ENCODE assay signal across 23 mouse cellular contexts in the genomic region with DNA sequence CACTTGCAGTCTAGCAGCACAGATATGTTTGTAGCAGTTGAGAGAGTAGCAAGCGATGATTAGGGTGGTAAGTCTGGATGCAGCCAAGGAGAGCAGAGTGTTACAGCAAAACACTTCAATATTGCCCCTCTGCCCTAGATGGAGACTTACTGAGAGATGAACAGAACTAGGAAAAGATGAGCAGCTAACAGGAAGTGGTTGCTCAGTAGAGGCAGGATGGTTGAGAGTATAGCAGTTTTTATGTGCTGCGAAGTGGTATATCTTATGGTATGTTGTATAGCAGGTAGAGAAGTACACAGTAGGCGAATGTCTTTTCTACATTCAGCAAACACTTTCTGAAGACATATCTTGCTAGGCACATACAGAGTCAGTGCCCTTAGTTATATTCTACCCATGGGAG. TPM values are rescaled to one million over a fixed set of nuclear protein-coding genes. Genes with fewer than 3 reads are reported as not detected.
DNase-seq lines count a peak whose midpoint lies in the region; ATAC-seq lines count a peak whose summit lies in the region.
"Had no signal": no experiment of that assay in that cellular context is flagged by ENCODE, and none has a peak within 500 bp of the region (broad histone marks: within the 10 kb centered on the region; RNA-seq: fewer than 3 reads in every experiment).

No protein-coding gene starts in this region.

- H3K36me3 ChIP-seq in kidney, embryonic 14.5 days (ENCODE audit: control insufficient read depth, insufficient read depth, low read length) = peaks cover 17% of the 10 kb centered on the region; the same call in 1 of the 2 replicates
- H3K36me3 ChIP-seq in liver, embryonic 12.5 days = no peaks in the 10 kb centered on the region
- H3K36me3 ChIP-seq: embryonic facial prominence, embryonic 15.5 days; forebrain, embryonic 15.5 days; hindbrain, embryonic 15.5 days had no signal

- H3K9ac ChIP-seq in kidney, embryonic 14.5 days (ENCODE audit: low read depth, low read length) = no peak overlapping the region
- H3K9ac ChIP-seq in liver, embryonic 12.5 days = no peak overlapping the region
- H3K9ac ChIP-seq: embryonic facial prominence, embryonic 12.5 days; embryonic facial prominence, embryonic 15.5 days; forebrain, embryonic 12.5 days; forebrain, embryonic 15.5 days; hindbrain, embryonic 12.5 days; hindbrain, embryonic 15.5 days had no signal

- DNase-seq in thymus, postnatal 14 days = peak; percentile 44
- no peak for DNase-seq in thymus, adult 18-20 months
- peak; percentile 31 for DNase-seq in induced T-regulatory cell, adult 2 months (ENCODE audit: low read depth)
- DNase-seq in thymus, postnatal 25 days = peak; percentile 15
- no peak for DNase-seq in right cerebral cortex, postnatal 36 days (ENCODE audit: low spot score in 2 of 2)
- DNase-seq: adrenal gland, postnatal 10 days; adrenal gland, postnatal 36 days; cerebellum, adult 2 months; cerebellum, adult 9-11 months; cerebellum, postnatal 25 days; gastrocnemius, postnatal 36 days; heart, adult 2 months had no signal

- no peak overlapping the region for H3K27ac ChIP-seq in kidney, embryonic 14.5 days (ENCODE audit: low read depth, low read length)
- H3K27ac ChIP-seq in liver, embryonic 12.5 days = no peak overlapping the region
- H3K27ac ChIP-seq: embryonic facial prominence, embryonic 12.5 days; embryonic facial prominence, embryonic 15.5 days; forebrain, embryonic 12.5 days; forebrain, embryonic 15.5 days; heart, adult 2 months; heart, embryonic 10.5 days; hindbrain, embryonic 12.5 days; hindbrain, embryonic 15.5 days had no signal

- ATAC-seq in CD4-positive, CD25-positive, alpha-beta regulatory T cell, adult 4 months = peak; percentile 99
- no peak for ATAC-seq in kidney, embryonic 14.5 days (ENCODE audit: low FRiP score, low TSS enrichment)
- no peak for ATAC-seq in liver, embryonic 12.5 days
- ATAC-seq: forebrain, embryonic 15.5 days had no signal

- H3K4me1 ChIP-seq in kidney, embryonic 14.5 days (ENCODE audit: control insufficient read depth, insufficient read depth, low read length) = 0 out of 2 replicates have a peak, but pooled peaks cover 7% of the 10 kb centered on the region
- H3K4me1 ChIP-seq in liver, embryonic 12.5 days = peaks cover 11% of the 10 kb centered on the region
- H3K4me1 ChIP-seq: embryonic facial prominence, embryonic 12.5 days; forebrain, embryonic 12.5 days had no signal

- no peak overlapping the region for H3K4me2 ChIP-seq in kidney, embryonic 14.5 days (replicated peaks; ENCODE audit: low read depth, low read length)
- no peak overlapping the region for H3K4me2 ChIP-seq in liver, embryonic 12.5 days
- H3K4me2 ChIP-seq: embryonic facial prominence, embryonic 12.5 days; embryonic facial prominence, embryonic 15.5 days; forebrain, embryonic 12.5 days; forebrain, embryonic 15.5 days; hindbrain, embryonic 12.5 days; hindbrain, embryonic 15.5 days had no signal

- H3K9me3 ChIP-seq in kidney, embryonic 14.5 days (ENCODE audit: control insufficient read depth, low read length) = no peaks in the 10 kb centered on the region
- no peaks in the 10 kb centered on the region for H3K9me3 ChIP-seq in liver, embryonic 12.5 days (replicated peaks)
- H3K9me3 ChIP-seq: embryonic facial prominence, embryonic 12.5 days; embryonic facial prominence, embryonic 15.5 days; forebrain, embryonic 12.5 days; forebrain, embryonic 15.5 days; heart, embryonic 10.5 days; hindbrain, embryonic 12.5 days; hindbrain, embryonic 15.5 days had no signal

- no peak overlapping the region for H3K4me3 ChIP-seq in kidney, embryonic 14.5 days (ENCODE audit: low read length)
- no peak overlapping the region for H3K4me3 ChIP-seq in liver, embryonic 12.5 days
- H3K4me3 ChIP-seq: embryonic facial prominence, embryonic 12.5 days; embryonic facial prominence, embryonic 15.5 days; erythroblast, embryonic 14.5 days; forebrain, embryonic 12.5 days; forebrain, embryonic 15.5 days; heart, adult 2 months; heart, embryonic 10.5 days; hindbrain, embryonic 12.5 days; hindbrain, embryonic 15.5 days had no signal

- WGBS in kidney, embryonic 14.5 days = 91% methylated on average over 3 of the region's 3 CpGs
- WGBS in liver, embryonic 12.5 days (ENCODE audit: insufficient replicate concordance) = 83% methylated on average over 3 of the region's 3 CpGs

- H3K27me3 ChIP-seq in kidney, embryonic 14.5 days (ENCODE audit: control insufficient read depth, insufficient read depth, low read length) = no peaks in the 10 kb centered on the region
- no peaks in the 10 kb centered on the region for H3K27me3 ChIP-seq in liver, embryonic 12.5 days (replicated peaks)
- H3K27me3 ChIP-seq: embryonic facial prominence, embryonic 12.5 days; embryonic facial prominence, embryonic 15.5 days; forebrain, embryonic 12.5 days; forebrain, embryonic 15.5 days; hindbrain, embryonic 12.5 days; hindbrain, embryonic 15.5 days had no signal

RNA-seq across cellular contexts. Expression of gene Pigp, which starts 11.6 kb away (rescaled TPM):
- polyA plus RNA-seq in CD4-positive, CD25-positive, alpha-beta regulatory T cell, adult 4 months (2017; shearing (Covaris generic)) = 10 to 100 TPM; 69.4 to 71.7 TPM
- 85.6 and 162 TPM in 2 replicates for polyA plus RNA-seq in kidney, embryonic 14.5 days (2014; fragmentation: Nextera tagmentation; extraction: Ambion mirVana)
- polyA plus RNA-seq in liver, embryonic 12.5 days (2016; fragmentation: Nextera tagmentation; extraction: Ambion mirVana) = 52.3 and 53.7 TPM in 2 replicates

RNA-seq across cellular contexts. Expression of gene Ttc3, which starts 12.9 kb away (rescaled TPM):
- polyA plus RNA-seq in CD4-positive, CD25-positive, alpha-beta regulatory T cell, adult 4 months (2017; shearing (Covaris generic)) = 10 to 100 TPM; 64.7 to 82.6 TPM
- polyA plus RNA-seq in kidney, embryonic 14.5 days (2014; fragmentation: Nextera tagmentation; extraction: Ambion mirVana) = 212 and 269 TPM in 2 replicates
- 43.7 and 46.7 TPM in 2 replicates for polyA plus RNA-seq in liver, embryonic 12.5 days (2016; fragmentation: Nextera tagmentation; extraction: Ambion mirVana)

RNA-seq across cellular contexts. Expression of gene Ripply3, which starts 55.1 kb away (rescaled TPM):
- 1 to 10 TPM in 1 of 2 experiments, under 1 TPM in 1; 0.95 to 1.1 TPM for polyA plus RNA-seq in CD4-positive, CD25-positive, alpha-beta regulatory T cell, adult 4 months (2017; shearing (Covaris generic))
- 14.6 and 15.3 TPM in 2 replicates for polyA plus RNA-seq in kidney, embryonic 14.5 days (2014; fragmentation: Nextera tagmentation; extraction: Ambion mirVana)
- 2.4 and 3.1 TPM in 2 replicates for polyA plus RNA-seq in liver, embryonic 12.5 days (2016; fragmentation: Nextera tagmentation; extraction: Ambion mirVana)
- polyA plus RNA-seq: erythroblast, embryonic 14.5 days had no signal

Comparison
In these comparisons a context has a peak if more than half of its experiments do, and no peak if none do; other contexts are left out.
1. DNase-seq: peak in thymus, postnatal 14 days (single experiment), induced T-regulatory cell, adult 2 months (single experiment) and thymus, postnatal 25 days (single experiment); none in thymus, adult 18-20 months (0 of 2) and right cerebral cortex, postnatal 36 days (0 of 2).